Mouse (Mus musculus) lung, postnatal 10 days (tissue): Measurements from ENCODE around the gene Pign.

ENCODE experiments used
- DNase-seq: peaks from one replicate; pipeline ENCODE4 v3.0.0; 2021

The Pign gene

GRCm38 (mm10) chr1:105556078-105556477 lies 107.4 kb downstream of the Pign start:
- DNase-seq, result no peak

GRCm38 (mm10) chr1:105555192-105555718 lies 108.2 kb downstream of the Pign start:
- DNase-seq, result no peak

GRCm38 (mm10) chr1:105553130-105553529 lies 110.3 kb downstream of the Pign start:
- no peak for DNase-seq

DNA sequence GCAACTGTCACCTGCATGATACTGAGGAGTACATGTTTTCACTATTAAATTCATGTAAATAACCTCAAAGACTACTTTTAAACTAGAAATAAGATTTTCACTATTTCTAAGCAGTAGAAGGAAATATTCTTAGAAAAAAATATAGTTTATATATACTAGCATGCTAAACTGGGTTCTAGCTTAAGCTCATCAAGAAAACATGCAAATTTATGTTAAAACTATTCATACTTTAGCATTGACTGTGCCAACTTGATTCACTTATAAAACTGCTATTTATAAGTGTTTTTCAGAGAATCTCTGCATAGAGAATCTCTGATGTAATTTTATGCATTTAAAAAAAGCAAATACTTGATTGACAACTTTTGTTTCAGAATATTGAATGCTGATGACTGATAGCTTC lies 113.3 kb downstream of the Pign start:
- DNase-seq, result no peak

- no peak for DNase-seq
These were observed 113.8 kb downstream of the Pign start for GRCm38 (mm10) chr1:105549648-105550047.

- DNase-seq, result no peak
These were observed 120.4 kb downstream of the Pign start for GRCm38 (mm10) chr1:105543051-105543450.

DNA sequence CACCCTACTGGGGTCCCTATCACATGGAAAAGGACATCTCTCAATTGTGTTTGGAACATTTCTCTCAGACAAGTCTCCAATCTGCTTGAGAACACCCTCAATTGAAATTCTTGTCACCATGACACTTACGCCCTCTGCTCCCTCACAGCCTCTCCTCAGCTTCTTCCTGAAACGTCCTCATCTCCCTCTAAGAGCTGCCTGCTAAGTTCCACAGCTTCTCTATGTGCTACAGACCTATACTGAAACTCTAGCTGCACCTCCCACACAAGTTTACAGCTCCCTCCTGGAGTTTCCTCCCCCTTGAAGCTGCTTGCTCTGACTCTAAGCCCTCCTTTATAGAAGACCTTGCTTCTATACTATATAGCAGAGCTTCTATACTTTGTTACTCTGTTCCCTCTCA lies 139.7 kb downstream of the Pign start:
- no peak for DNase-seq

DNA sequence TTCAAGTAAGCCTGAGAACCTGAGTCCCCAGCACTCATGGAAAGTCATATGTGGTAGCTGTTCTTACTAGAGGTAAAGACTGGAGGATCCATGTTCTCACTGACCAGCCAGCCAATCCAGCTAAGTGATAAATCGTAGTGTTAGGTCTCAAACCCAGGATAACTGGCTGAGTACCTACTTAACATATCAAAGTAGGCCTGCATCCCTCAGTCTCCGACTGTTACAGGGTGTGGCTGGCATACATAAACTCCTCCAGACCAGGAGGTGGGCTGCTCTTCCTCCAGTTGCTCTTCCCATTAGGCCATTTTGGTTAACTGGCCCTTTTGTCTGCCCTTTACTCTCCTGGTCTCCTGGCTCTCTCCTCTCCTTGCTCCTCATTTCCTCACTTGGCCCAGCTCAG lies 141.2 kb downstream of the Pign start:
- DNase-seq, result no peak

DNA sequence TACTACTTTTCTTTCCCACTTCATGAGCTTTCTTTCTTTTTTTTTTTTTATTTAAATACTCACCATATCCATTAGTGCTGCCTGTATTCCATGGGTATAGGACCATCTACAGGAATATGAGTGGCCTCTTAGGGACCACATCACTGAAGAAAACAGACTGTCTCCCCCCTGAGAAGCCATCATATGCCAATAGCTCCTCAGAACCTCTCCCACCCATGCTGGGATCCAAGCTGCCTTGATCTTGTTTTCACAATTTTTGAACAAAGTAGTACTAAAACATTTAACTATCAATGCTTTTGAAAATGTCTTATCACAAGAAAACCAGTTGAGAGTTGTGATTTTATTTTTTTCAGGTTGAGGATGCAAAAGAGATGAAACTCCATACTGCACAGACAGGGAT lies 145.4 kb downstream of the Pign start:
- no peak for DNase-seq

GRCm38 (mm10) chr1:105507116-105507515 lies 156.4 kb downstream of the Pign start:
- DNase-seq, result no peak

- no peak for DNase-seq
These were observed 170.9 kb downstream of the Pign start for GRCm38 (mm10) chr1:105492626-105493025.

DNA sequence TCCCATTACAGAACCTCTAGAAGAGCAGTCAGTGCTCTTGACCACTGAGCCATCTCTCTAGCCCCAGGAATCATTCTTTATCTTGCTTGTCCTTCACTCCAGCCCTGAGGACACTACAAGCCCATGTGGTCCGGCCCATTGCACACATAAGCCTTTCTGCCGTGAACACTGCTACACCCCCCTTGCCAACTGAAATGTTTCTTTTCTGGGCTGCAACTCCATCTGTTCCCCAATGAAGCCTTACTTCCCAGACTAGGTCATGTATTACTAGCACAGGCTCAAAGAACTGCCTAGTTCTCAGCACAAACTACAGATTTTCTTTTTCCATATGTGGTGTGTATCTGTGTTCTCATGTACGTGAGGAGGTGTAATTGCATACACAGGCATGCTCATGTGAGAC lies 174.0 kb downstream of the Pign start:
- no peak for DNase-seq

- no peak for DNase-seq
These were observed 176.4 kb downstream of the Pign start for GRCm38 (mm10) chr1:105487037-105487436.
